Mouse (Mus musculus) cerebellum, adult 11-12 months (tissue): ENCODE results near the gene Gm17428.
"Not testable (repeated sequence)": the region's sequence is repeated elsewhere in the genome, so short reads cannot be mapped to it uniquely, and the experiment has no call there.

Experiments
- DNase-seq: peaks from one replicate; pipeline ENCODE4 v3.0.0; 2022

The Gm17428 gene

GRCm38 (mm10) chr14:54953664-54954206, 23.0 kb upstream of the Gm17428 start:
- DNase-seq = no peak

DNA sequence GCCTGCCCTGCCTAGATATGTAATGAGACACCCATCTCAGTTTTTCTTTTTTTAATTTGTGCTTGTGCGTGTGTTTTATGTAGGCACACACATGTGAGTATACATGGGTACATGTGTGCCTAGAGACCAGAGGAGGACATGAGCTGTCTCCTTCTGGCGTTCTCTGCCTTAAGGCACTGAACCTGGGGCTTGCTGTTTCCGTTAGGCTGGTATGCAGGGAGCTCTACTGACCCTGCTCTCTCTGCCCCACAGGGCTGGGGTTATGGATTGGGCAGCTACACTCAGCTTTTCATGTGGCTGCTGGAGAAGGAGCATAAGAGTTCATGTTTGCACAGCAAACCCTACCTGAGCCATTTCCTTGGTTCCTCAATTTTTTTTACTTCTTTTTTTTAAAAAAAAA, 22.3 kb upstream of the Gm17428 start:
- DNase-seq = no peak

DNA sequence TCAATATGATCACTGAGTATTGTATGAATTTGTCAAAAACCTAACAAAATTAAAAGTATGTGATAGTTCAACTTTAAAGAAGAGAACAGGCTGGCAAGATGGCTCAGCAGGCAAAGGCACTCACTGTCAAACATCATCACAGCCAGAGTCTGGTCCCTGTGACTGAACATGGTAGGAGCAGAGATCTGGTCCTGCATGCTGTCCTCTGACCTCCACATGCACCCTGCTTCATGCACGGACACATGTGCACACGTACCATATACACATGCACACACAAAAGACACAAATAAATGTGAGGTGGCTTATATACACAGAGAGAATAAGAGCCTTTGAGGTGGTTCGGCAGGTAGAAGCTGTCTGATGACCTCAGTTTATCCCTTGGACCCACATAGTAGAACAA, 21.3 kb upstream of the Gm17428 start:
- DNase-seq = no peak

- DNase-seq = no peak
Observed at GRCm38 (mm10) chr14:54956533-54956932, 20.2 kb upstream of the Gm17428 start.

- DNase-seq = no peak
Observed at GRCm38 (mm10) chr14:54958503-54958902, 18.2 kb upstream of the Gm17428 start.

DNA sequence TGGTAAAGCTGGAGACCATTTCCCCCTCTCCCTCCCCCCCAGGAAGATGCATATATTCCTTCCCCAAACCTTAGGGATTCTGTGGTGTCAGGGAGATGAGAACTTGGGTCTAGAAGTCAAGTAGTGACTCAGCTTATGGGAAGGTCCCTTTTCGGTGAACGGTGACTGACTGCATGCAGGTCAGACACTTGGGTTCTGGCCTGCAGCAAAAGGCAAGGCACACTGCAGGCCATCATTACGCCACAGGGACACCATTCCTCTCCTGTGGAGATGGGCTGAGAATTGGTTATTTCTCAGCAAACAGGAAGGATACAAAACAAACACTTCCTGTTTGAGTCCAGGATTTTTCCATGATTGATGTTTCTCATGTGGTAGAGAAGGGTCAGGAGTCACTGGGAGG, 17.5 kb upstream of the Gm17428 start:
- DNase-seq = no peak

DNA sequence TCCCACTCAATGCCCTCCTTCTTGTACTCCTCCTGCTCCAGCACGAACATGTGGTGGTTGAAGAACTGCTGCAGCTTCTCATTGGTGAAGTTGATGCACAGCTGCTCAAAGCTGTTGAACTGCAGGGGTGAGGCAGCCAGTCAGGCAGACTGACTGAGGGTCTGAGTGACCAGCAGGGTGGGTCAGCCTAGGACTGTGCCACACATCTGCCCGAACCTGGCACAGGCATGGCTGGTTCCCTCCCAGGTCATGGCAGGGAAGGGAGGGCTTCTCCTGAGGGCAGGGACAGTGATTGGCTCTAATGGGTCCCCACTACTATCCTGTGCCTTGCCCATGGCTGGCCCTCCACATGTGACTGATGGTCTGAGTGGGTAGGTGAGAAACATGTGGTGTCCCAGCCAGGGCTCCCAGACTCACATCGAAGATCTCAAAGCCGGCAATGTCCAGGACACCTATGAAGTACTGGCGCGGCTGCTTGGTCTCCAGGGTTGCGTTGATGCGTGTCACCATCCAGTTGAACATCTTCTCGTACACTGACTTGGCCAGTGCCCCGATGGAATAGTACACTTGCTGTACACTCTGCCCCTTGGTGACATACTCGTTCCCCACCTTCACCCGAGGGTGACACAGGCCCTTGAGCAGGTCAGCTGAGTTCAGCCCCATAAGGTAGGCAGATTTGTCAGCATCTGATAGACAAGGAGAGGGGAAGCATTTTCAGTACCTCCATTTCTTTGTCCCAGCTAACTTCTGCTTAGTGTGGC, 16.7 kb upstream of the Gm17428 start:
- not testable (repeated sequence) for DNase-seq

DNA sequence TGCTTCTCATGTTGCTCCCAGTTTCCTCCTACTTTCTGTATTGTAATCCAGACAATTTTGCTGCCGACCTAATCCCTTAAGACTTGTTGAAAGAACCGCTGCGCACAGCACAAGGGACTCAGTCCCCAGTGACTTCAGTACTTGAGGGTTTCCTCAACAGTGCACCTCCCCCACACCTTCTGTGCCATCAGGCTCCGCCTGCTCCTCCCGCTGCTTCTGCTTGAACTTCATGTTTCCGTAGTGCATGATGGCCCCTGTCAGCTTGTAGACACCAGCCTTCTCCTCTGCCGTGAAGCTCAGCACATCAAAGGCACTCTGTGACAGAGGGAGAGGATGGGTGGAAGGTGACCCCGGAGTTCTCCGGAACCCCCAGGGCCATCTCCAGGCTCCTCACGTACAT, 16.0 kb upstream of the Gm17428 start:
- no peak for DNase-seq

- DNase-seq = no peak
Observed at GRCm38 (mm10) chr14:54961487-54961886, 15.2 kb upstream of the Gm17428 start.

GRCm38 (mm10) chr14:54962714-54963113, 14.0 kb upstream of the Gm17428 start:
- DNase-seq = no peak

GRCm38 (mm10) chr14:54963727-54964126, 13.0 kb upstream of the Gm17428 start:
- no peak for DNase-seq

- no peak for DNase-seq
Observed at GRCm38 (mm10) chr14:54965044-54965443, 11.7 kb upstream of the Gm17428 start.

DNA sequence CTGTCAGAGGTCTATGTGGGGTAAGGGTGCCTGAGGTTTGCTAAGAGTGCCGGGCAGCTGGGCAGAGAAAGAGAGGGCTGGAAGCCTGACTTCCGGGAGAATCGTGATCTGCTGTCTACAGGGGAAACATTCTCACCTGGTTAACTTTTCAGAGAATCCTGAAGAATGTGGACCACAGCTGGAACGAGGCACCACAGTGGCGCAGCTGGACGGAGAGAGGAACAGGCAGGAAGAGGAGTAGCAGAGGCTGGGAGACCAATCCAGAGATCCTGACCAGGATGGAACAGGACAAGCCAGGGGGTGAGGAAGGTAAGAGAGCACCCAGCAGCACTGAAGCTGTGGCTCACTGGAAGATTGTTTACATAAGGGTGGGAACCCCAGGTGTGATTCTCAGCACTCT, 11.1 kb upstream of the Gm17428 start:
- DNase-seq = no peak

DNA sequence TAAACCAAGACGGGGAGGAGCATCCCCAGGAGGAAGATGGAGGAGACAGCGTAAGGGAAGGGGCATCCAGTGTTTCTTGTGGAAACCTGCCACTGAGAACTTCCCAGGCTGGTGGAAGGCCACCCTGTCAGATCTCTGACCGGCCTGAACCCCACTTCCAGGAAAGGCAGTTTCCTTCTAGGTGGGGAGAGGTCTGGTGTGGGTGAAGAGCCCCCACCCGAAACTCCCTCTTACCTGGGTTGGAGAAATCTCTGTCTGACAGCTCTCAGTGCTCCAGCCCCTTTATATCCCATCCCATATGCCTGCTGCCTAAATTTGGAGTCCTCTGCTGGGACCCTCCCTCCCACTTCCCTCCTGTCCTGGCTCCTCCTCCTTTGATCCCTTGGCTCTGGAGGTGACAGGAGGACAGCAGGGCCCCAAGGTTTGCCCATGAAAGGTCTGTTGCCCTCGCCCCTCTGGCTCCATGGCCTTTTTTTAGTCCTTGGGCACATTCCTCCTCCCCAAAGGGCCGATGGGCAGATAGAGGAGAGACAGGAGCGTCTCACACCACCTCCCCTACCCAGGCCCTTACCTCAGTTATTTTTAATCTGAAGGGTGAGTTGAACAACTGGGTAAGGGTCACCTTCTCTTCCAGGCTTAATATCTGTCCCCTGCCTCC, 10.3 kb upstream of the Gm17428 start, which contains the start of gene Myh6:
Myh6 (minus strand) TSS at position 608 of the 658 bp plus-strand sequence.
- no peak for DNase-seq

DNA sequence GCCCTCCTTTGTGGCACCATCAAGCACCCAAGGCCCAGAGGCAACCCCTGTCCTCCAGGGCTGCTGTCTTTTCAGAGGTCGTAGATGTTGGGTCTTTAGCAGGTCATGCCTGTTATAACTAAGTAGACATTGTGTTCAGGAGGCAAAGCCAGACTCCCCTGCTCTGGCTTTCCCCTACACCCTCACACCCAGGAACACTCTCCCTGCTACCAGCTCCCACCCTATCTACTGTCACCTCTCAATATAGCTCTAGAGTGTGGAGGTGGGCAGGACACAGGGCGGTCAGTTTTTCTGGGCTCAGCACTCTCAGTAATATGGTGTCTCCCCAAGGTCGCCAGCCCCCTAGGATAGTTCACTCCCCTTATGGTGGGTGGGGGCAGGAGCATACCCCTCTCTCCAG, 8.9 kb upstream of the Gm17428 start:
- DNase-seq = no peak

DNA sequence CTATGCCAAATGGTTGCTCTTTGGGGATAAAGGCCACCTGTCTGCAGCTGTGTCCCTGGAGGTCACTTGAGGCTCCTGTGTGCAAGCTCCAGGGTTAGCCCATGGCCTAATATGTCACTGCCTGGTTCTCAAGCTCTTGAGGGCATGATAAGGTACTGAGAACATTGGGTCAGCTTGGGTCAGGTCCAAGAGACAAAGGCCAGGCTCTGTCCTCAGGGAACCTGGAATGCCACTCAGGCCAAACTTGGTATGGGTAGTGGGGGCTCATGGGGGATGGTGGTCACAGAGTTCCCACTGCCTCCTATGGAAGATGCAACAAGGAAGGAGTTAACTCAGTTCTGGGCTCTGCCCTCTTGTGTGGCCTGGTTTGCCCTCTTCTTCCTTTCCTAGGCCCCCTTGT, 8.4 kb upstream of the Gm17428 start:
- DNase-seq = no peak

- not testable (repeated sequence) for DNase-seq
Observed at GRCm38 (mm10) chr14:54972786-54973185, 3.9 kb upstream of the Gm17428 start.

GRCm38 (mm10) chr14:54974068-54974791, 2.5 kb upstream of the Gm17428 start:
- no peak for DNase-seq

GRCm38 (mm10) chr14:54978664-54979063, 1.9 kb downstream of the Gm17428 start:
- no peak for DNase-seq

- DNase-seq = no peak
Observed at GRCm38 (mm10) chr14:54981934-54982333, 5.2 kb downstream of the Gm17428 start.

DNA sequence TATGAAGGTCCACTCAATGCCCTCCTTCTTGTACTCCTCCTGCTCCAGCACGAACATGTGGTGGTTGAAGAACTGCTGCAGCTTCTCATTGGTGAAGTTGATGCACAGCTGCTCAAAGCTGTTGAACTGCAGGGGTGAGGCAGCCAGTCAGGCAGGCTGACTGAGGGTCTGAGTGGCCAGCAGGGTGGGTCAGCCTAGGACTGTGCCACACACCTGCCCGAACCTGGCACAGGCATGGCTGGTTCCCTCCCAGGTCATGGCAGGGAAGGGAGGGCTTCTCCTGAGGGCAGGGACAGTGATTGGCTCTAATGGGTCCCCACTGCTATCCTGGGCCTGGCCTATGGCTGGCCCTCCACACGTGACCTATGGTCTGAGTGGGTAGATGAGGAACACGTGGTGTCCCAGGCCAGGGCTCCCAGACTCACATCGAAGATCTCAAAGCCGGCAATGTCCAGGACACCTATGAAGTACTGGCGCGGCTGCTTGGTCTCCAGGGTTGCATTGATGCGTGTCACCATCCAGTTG, 11.7 kb downstream of the Gm17428 start:
- DNase-seq = not testable (repeated sequence)

- DNase-seq = no peak
Observed at GRCm38 (mm10) chr14:54988882-54989281, 12.1 kb downstream of the Gm17428 start.

- DNase-seq = no peak
Observed at GRCm38 (mm10) chr14:54989886-54990441, 13.2 kb downstream of the Gm17428 start.
